Mouse (Mus musculus): ENCODE measurements around the gene Cnn3.

Gene Cnn3

GRCm38 (mm10) chr3:121493997-121494421, 67.7 kb downstream of the Cnn3 start:
- no peak for DNase-seq

- peak; percentile 83 to 89 for DNase-seq
Measured at GRCm38 (mm10) chr3:121500225-121500624, 73.9 kb downstream of the Cnn3 start.

- DNase-seq, result no peak
Measured at GRCm38 (mm10) chr3:121500734-121501133, 74.4 kb downstream of the Cnn3 start.

- no peak for DNase-seq
Measured at GRCm38 (mm10) chr3:121504927-121505487, 78.7 kb downstream of the Cnn3 start.

GRCm38 (mm10) chr3:121506175-121506574, 79.9 kb downstream of the Cnn3 start:
- DNase-seq, result no peak

GRCm38 (mm10) chr3:121506756-121507155, 80.5 kb downstream of the Cnn3 start:
- no peak for DNase-seq

GRCm38 (mm10) chr3:121507678-121508077, 81.4 kb downstream of the Cnn3 start:
- DNase-seq, result no peak
